Comparison of ENCODE assay signal across 8 mouse cellular contexts in the genomic region with DNA sequence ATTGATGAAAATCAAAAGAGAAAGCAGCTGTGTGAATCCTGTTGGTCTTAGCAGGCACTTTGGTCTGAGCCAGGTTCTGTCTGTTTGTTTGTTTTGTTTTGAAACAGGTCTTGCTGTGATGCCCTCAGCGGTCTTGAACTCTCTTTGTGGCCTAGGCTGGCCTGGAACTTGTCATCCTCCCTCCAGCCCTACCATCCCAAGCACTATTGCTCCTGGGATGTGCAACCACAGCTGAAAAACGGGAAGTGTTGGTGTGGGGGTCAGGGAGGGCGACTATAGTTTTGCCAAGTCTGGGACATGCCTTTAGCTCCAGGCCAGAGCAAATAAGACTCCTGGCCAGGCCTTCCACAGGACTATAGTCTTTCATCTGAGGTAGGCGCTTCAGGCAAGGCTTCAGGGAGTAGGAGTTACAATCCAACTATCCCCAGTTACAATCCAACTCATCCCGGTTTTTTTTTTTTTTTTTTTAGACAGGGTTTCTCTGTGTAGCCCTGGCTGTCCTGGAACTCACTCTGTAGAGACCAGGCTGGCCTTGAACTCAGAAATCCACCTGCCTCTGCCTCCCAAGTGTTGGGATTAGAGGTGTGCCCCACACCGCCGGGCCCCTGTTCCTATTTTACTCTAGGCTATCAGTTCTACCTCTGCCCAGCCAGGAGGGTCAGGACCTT. TPM values are rescaled to one million over a fixed set of nuclear protein-coding genes. Genes with fewer than 3 reads are reported as not detected.
DNase-seq lines count a peak whose midpoint lies in the region; ATAC-seq and TF ChIP-seq lines count a peak whose summit lies in the region.

No protein-coding gene starts in this region.

- TF ChIP-seq POLR2A in myocyte (IDR thresholded peaks at IDR 0.05; ENCODE audit: insufficient read length, low read depth): no peak

- H3K79me2 ChIP-seq in myocyte (ENCODE audit: control insufficient read depth, insufficient read depth): peaks cover 48% of the 10 kb centered on the region

- peak overlapping the region; percentile 67 for H3K4me2 ChIP-seq in hindbrain, postnatal 0 days (ENCODE audit: low read depth, low read length)
- H3K4me2 ChIP-seq in myocyte (ENCODE audit: low read depth): peak overlapping the region; percentile 84

- peak overlapping the region; percentile 79 for H3K27ac ChIP-seq in layer of hippocampus, adult 2 months
- H3K27ac ChIP-seq in hindbrain, postnatal 0 days: peak overlapping the region; percentile 71; the same call in 1 of the 2 replicates

- peaks cover 7% of the 10 kb centered on the region; the same call in 1 of the 2 replicates for H3K4me1 ChIP-seq in hindbrain, postnatal 0 days (ENCODE audit: insufficient read depth, low read length)

- H3K36me3 ChIP-seq in hindbrain, postnatal 0 days (ENCODE audit: insufficient read depth, low read length): no peaks in the 10 kb centered on the region
- no peaks in the 10 kb centered on the region for H3K36me3 ChIP-seq in myocyte (ENCODE audit: control insufficient read depth, insufficient read depth)

- peak overlapping the region; percentile 44 for H3K9ac ChIP-seq in hindbrain, postnatal 0 days (replicated peaks; ENCODE audit: low read length)

- 52% methylated on average over 7 of the region's 7 CpGs for WGBS in hindbrain, postnatal 0 days

- TF ChIP-seq CTCF in layer of hippocampus, adult 2 months (conservative IDR thresholded peaks at IDR 0.05): no peak
- TF ChIP-seq CTCF in hindbrain, postnatal 0 days (IDR thresholded peaks at IDR 0.05; ENCODE audit: low read depth): no peak

- no peak for DNase-seq in layer of hippocampus, adult 2 months (ENCODE audit: low spot score in 2 of 2)
- DNase-seq in layer of hippocampus, adult 18-20 months (ENCODE audit: low spot score in 2 of 2): no peak
- peak; percentile 31 for DNase-seq in c-Kit-positive CD71-positive TER-119-positive erythroid progenitor cells, embryonic 14.5 days (ENCODE audit: low spot score)
- no peak for DNase-seq in hindbrain, postnatal 0 days (ENCODE audit: low spot score)
- DNase-seq in right cerebral cortex, postnatal 14 days: no peak
- no peak for DNase-seq in left cerebral cortex, adult 11 months (ENCODE audit: low spot score)

- H3K4me3 ChIP-seq in layer of hippocampus, adult 2 months: peak overlapping the region; percentile 68
- peak overlapping the region; percentile 39 for H3K4me3 ChIP-seq in hindbrain, postnatal 0 days (ENCODE audit: low read length)
- H3K4me3 ChIP-seq in myocyte: peak overlapping the region; percentile 59

- H3ac ChIP-seq in myocyte (ENCODE audit: control insufficient read depth, insufficient read length): peak overlapping the region; percentile 70

- no peaks in the 10 kb centered on the region for H3K27me3 ChIP-seq in hindbrain, postnatal 0 days (ENCODE audit: insufficient read depth, low read length)
- H3K27me3 ChIP-seq in myocyte (ENCODE audit: control insufficient read depth, insufficient read depth, insufficient read length): no peaks in the 10 kb centered on the region

- no peak for ATAC-seq in hindbrain, postnatal 0 days
- no peak for ATAC-seq in inflammation-experienced regulatory T-cells, adult 6 months

- H3K9me3 ChIP-seq in hindbrain, postnatal 0 days (ENCODE audit: low read length): no peaks in the 10 kb centered on the region

TF ChIP-seq in myocyte, 11 proteins besides CTCF, POLR2A, EP300 and RAD21:
- TF ChIP-seq SRF (IDR thresholded peaks at IDR 0.05; ENCODE audit: control insufficient read depth, insufficient read length, low read depth) (no peak), POLR2AphosphoS2 (IDR thresholded peaks at IDR 0.05; ENCODE audit: insufficient read length, low read depth) (no peak), CEBPB (IDR thresholded peaks at IDR 0.05; ENCODE audit: insufficient read depth, poor library complexity, severe bottlenecking) (no peak), TCF3 (IDR thresholded peaks at IDR 0.05; ENCODE audit: insufficient read length, low read depth) (no peak), REST (IDR thresholded peaks at IDR 0.05; ENCODE audit: insufficient read depth, insufficient read length) (no peak), TCF12 (IDR thresholded peaks at IDR 0.05; ENCODE audit: insufficient read depth, poor library complexity, severe bottlenecking) (no peak)

RNA-seq across cellular contexts. Expression of a gene that starts 0.7 kb away (rescaled TPM):
- 10 to 100 TPM; 11.9 to 14.2 TPM for total RNA-seq in layer of hippocampus, adult 2 months (2021)
- 10 to 100 TPM; 13.2 to 15.8 TPM for total RNA-seq in layer of hippocampus, adult 18-20 months (2021)
- total RNA-seq in hindbrain, postnatal 0 days (2014; rRNA removed): 11.4 and 17.0 TPM in 2 replicates
- 3.2 and 4.8 TPM in 2 replicates for polyA plus RNA-seq in hindbrain, postnatal 0 days (2015; fragmentation: Nextera tagmentation; extraction: Ambion mirVana)
- 15.5 TPM for polyA plus RNA-seq in myocyte (2012; fragmentation: generic; extraction: Trizol)
- polyA plus RNA-seq in inflammation-experienced regulatory T-cells, adult 6 months (2017; shearing (Covaris generic)): 10 to 100 TPM; 40.6 to 53.9 (median 40.9) TPM

RNA-seq across cellular contexts. Expression of a gene that starts 4.1 kb away (rescaled TPM):
- total RNA-seq in layer of hippocampus, adult 2 months (2021): 10 to 100 TPM; 78.6 to 78.7 TPM
- 10 to 100 TPM; 77.5 to 80.3 TPM for total RNA-seq in layer of hippocampus, adult 18-20 months (2021)
- 145 and 157 TPM in 2 replicates for total RNA-seq in hindbrain, postnatal 0 days (2014; rRNA removed)
- polyA plus RNA-seq in hindbrain, postnatal 0 days (2015; fragmentation: Nextera tagmentation; extraction: Ambion mirVana): 136 and 141 TPM in 2 replicates
- 37.9 TPM for polyA plus RNA-seq in myocyte (2012; fragmentation: generic; extraction: Trizol)
- polyA plus RNA-seq in inflammation-experienced regulatory T-cells, adult 6 months (2017; shearing (Covaris generic)): 10 to 100 TPM; 11.9 to 42.4 (median 32.1) TPM

RNA-seq across cellular contexts. Expression of a gene that starts 44.8 kb away (rescaled TPM):
- total RNA-seq in layer of hippocampus, adult 2 months (2021): 100 to 1,000 TPM; 134 to 136 TPM
- total RNA-seq in layer of hippocampus, adult 18-20 months (2021): 100 to 1,000 TPM; 113 to 122 TPM
- 293 and 343 TPM in 2 replicates for total RNA-seq in hindbrain, postnatal 0 days (2014; rRNA removed)
- polyA plus RNA-seq in hindbrain, postnatal 0 days (2015; fragmentation: Nextera tagmentation; extraction: Ambion mirVana): 15.8 and 19.2 TPM in 2 replicates
- 0.32 TPM for polyA plus RNA-seq in myocyte (2012; fragmentation: generic; extraction: Trizol)
- polyA plus RNA-seq in inflammation-experienced regulatory T-cells, adult 6 months (2017; shearing (Covaris generic)): not detected

RNA-seq across cellular contexts. Expression of a gene that starts 44.8 kb away (rescaled TPM):
- total RNA-seq in layer of hippocampus, adult 2 months (2021): 10 to 100 TPM; 12.8 to 14.2 TPM
- 10 to 100 TPM; 10.1 to 15.5 TPM for total RNA-seq in layer of hippocampus, adult 18-20 months (2021)
- total RNA-seq in hindbrain, postnatal 0 days (2014; rRNA removed): 57.9 and 72.8 TPM in 2 replicates
- 29.9 and 33.5 TPM in 2 replicates for polyA plus RNA-seq in hindbrain, postnatal 0 days (2015; fragmentation: Nextera tagmentation; extraction: Ambion mirVana)
- polyA plus RNA-seq in myocyte (2012; fragmentation: generic; extraction: Trizol): 30.3 TPM
- polyA plus RNA-seq in inflammation-experienced regulatory T-cells, adult 6 months (2017; shearing (Covaris generic)): 1 to 10 TPM in 1 of 3 experiments, under 1 TPM in 1, not detected in 1; 0.84 to 1.5 TPM
